Mouse (Mus musculus) thymus, adult 2 months (tissue): ENCODE measurements around the gene Plekha6.

Experiments
- CTCF ChIP-seq: fragments of 200-500 bp; IDR thresholded peaks from 2 replicates; pipeline ENCODE4 v1.5.1; 2012; ENCODE audit warnings: mild to moderate bottlenecking, control low read depth, low read length, moderate library complexity, borderline replicate concordance; ENCODE audit not compliant: control insufficient read depth, poor library complexity, insufficient read depth; ENCODE audit errors: extremely low read depth
- POLR2A ChIP-seq: fragments of 200-500 bp; IDR thresholded peaks from 2 replicates; pipeline ENCODE4 v1.6.1; 2012; ENCODE audit warnings: mild to moderate bottlenecking, low read length, control low read depth, moderate library complexity; ENCODE audit not compliant: control insufficient read depth, poor library complexity, insufficient read depth; ENCODE audit errors: extremely low read depth

- no peak for TF ChIP-seq CTCF
- TF ChIP-seq POLR2A, result no peak
Measured at GRCm38 (mm10) chr1:133247189-133247588, 83.2 kb downstream of the Plekha6 start.
